Mouse (Mus musculus): Measurements from ENCODE around the gene Cyren.

Cyren gene

DNA sequence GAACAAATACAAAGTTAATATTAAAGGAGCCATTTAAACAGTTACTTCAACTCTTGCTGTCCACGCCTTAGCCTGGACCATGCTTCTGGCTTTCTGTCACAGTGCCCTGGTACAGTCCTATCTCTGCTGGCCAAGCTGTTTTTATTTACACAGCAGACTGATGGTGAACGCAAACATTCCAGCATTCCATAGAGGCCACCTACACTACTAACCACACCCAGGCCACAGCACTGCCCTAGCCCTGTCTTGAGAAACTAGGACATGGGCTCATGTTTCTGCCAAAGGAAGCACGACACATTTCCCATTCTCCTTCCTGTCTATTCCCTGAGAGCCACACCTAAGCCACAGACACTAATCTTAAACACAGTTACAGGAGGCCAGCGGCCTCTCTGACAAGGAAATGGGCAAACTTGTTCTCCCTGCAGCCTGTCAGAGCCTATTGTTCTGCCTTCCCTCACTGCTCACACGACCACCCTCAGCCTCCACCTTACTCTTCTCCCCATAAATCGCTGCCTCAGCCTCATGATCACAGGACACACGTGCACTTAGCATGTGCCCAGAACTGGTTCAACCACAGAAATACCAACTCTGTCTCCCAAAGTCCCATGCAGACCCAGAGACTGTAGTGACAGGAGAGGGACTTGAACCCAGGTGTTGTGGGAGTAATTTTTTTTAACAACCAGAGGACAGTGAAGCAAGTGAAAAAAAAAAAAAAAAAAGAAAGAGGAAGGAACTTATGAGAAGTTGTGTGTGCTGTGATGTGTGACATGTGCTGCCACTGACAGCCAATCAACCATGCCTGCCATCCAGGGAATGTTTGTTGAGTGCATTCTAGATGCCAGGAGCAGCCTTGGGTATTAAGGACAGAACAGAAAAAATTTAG, 11.9 kb downstream of the Cyren start:
- no peak for DNase-seq

DNA sequence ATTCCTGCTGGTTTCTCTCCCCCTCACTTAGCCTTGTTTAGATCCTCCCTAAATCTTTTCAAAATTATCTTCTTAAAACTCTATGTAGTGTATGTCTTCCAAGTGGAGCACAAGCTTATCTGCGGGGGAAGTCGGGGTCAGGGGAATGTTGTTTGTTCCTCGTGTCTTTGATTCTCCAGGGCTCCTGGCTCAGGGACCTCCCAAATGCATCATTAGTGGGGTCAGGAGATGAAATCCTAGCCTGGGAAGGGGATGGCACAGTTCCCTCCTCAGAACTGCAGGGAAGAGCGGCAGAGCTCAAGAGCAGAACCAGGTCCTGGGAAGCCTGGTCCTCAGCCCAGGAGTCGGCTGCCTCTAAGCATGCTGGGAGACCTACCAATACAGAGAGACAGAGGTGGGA, 12.6 kb downstream of the Cyren start:
- DNase-seq, result no peak

DNA sequence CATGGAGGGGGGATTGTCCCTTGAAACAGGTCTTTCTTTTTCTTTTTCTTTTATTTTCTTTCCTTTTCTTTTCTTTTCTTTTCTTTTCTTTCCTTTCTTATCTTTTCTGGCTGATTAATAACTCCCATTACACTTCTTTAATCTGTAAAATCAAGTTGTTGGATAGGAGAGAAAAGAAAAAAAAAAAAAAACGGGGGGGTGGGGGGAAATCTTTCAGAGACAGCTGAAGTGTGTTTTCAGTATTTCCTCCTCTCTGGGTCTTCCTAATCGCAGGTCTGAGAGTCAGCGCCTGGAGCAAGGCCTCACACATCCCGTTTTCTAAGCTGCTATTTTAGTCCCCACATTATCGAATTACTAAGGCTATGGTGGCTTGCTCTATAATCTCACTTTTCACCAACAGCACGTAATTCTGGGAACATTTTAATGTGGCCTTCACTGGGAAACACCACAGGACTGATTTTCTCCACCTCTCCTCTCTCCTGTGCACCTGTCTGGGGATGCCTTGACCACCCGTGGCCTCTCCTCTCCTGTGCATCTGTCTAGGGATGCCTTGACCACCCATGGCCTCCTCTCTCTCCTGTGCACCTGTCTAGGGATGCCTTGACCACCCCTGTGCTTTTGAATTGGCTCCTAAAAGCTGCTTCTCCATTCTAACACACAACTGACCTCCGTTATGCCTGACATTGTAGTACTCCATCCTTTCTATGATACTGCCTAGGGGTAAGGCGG, 13.9 kb downstream of the Cyren start:
- no peak for DNase-seq

DNA sequence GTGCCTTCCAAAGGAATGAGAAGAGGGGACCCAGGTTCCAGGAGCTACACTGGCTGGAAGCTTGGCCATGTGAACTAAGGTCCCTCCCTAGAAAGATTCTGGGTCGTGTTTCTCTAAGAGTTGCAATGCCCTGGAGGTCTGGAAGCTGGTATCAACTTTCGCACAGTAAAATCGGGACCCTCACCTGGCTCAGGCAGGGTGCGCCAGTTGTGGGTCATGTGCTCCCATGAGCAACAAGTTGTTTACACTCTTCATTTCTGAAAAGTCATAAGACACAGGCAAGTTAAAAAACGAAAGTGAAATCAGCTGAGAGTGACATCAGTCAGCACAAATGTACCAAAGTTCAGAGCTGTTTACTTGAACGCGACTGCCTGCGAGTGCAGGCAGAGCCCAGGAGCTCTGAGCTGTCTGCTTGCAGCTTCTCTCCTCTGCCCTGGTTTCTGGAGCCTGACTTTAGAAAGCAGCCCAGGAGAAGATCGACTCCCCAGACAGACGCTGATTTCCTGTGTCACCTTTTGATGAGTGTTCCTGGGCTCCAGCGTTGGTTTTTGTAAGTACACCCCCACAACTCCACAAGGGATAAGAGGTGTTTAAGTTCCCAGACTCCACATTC, 15.0 kb downstream of the Cyren start, which contains the start of gene Tmem140:
Gene Tmem140 (plus strand): TSS at position 356 of the 613 bp plus-strand sequence.
- DNase-seq, result no peak

GRCm38 (mm10) chr6:34862381-34862780, 15.5 kb downstream of the Cyren start:
- DNase-seq, result no peak

DNA sequence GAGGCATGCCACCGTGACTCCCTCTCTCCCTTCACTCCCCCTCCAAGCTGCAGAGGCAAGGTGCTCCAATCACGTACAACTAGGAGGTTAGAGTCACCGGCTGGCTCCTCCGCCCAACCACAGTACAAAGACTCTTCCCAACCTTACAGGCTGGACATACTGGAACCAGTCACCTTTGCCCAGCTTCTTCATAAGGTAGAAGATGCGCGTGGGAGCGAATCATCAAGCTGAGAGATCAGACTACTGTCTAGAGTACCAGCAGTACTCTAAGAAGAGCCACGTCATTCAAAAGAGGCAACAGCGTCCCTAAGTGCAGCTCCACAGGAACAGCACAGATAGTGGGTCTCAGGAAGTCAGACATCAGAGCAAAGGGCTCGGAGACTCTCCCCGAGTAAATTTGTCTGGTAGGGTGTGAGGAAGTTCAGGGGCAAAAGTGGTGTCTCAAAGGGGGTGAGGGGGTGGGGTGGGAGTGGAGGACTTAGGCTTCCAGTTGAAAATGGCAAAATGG, 16.3 kb downstream of the Cyren start:
- no peak for DNase-seq

DNA sequence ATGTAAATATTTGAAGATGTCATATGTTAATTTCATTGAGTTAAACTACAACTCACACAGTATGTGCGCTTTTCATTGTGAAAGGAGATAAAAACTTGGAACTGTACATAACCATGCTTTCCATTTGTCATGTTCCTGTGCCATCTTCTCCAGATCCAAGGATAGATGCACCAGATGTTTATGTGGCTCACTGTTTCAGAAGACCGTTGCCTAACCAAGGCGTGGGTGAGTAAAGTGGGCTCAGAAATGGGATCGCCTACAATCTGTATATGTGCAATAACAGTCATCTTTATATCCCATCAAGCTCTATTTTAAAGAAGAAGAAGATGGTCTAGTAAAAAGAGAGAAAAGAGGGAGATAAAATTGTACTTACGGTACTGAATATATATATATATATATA, 45.5 kb downstream of the Cyren start:
- no peak for DNase-seq

DNA sequence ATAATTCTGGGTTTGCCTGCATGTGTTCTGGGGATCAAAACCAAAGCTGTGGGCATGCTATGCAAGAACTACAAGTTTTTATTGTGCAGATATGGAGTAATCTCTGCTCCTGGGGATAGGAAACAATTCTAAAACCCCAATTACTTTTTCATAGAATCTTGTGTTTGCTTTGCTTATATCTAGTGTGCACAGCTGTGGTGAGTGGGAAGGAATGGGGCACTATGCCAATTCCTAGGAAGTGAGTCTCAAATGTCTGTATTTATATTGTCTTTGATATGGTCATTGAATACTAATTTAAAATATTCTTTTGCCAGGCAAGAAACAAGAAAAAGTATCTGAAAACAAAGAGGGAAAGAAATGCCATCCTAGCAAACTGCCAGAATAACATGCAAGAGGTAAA, 53.5 kb downstream of the Cyren start:
- no peak for DNase-seq
